Comparison of ENCODE assay signal across 9 mouse cellular contexts in genomic region chr14:34188629-34189028, GRCm38 (mm10). TPM values are rescaled to one million over a fixed set of nuclear protein-coding genes. Genes with fewer than 3 reads are reported as not detected.
A peak's percentile ranks its signal among the peaks of the same experiment; 100 is the strongest.
DNase-seq lines count a peak whose midpoint lies in the region; ATAC-seq lines count a peak whose summit lies in the region.
"Had no signal": no experiment of that assay in that cellular context is flagged by ENCODE, and none has a peak within 500 bp of the region (broad histone marks: within the 10 kb centered on the region; RNA-seq: fewer than 3 reads in every experiment).

No protein-coding gene starts in this region.

- H3K27ac ChIP-seq in forebrain, embryonic 11.5 days (ENCODE audit: low read depth, low read length), result no peak overlapping the region
- H3K27ac ChIP-seq in forebrain, embryonic 13.5 days, result no peak overlapping the region

- DNase-seq in forebrain, embryonic 11.5 days (ENCODE audit: low spot score), result peak; percentile 56
- DNase-seq in right cerebral cortex, adult 2 months (ENCODE audit: low spot score in 2 of 2), result peak; percentile 26 to 31
- no peak for DNase-seq in right cerebral cortex, postnatal 25 days
- peak; percentile 67 to 68 for DNase-seq in cerebellum, postnatal 10 days
- peak; percentile 41 to 78 for DNase-seq in kidney, adult 8-10 months
- DNase-seq in lung, postnatal 36 days, result peak; percentile 82
- peak; percentile 78 for DNase-seq in thymus, postnatal 4 days

- H3K9me3 ChIP-seq in forebrain, embryonic 11.5 days (ENCODE audit: control insufficient read depth, low read length), result no peaks in the 10 kb centered on the region
- no peaks in the 10 kb centered on the region for H3K9me3 ChIP-seq in forebrain, embryonic 13.5 days (replicated peaks)

- H3K36me3 ChIP-seq in forebrain, embryonic 11.5 days (ENCODE audit: control insufficient read depth, insufficient read depth, low read length), result no peaks in the 10 kb centered on the region
- no peaks in the 10 kb centered on the region for H3K36me3 ChIP-seq in forebrain, embryonic 13.5 days (ENCODE audit: poor library complexity, severe bottlenecking)

- no peak for ATAC-seq in forebrain, embryonic 11.5 days (replicated peaks; ENCODE audit: low FRiP score)
- ATAC-seq in forebrain, embryonic 13.5 days, result no peak
- ATAC-seq: Patski had no signal

- H3K27me3 ChIP-seq in forebrain, embryonic 11.5 days (ENCODE audit: control insufficient read depth, insufficient read depth, low read length), result no peaks in the 10 kb centered on the region
- no peaks in the 10 kb centered on the region for H3K27me3 ChIP-seq in forebrain, embryonic 13.5 days
- H3K27me3 ChIP-seq: Patski had no signal

- 69% methylated on average over 5 of the region's 5 CpGs for WGBS in forebrain, embryonic 11.5 days
- WGBS in forebrain, embryonic 13.5 days, result 65% methylated on average over 5 of the region's 5 CpGs

- no peak overlapping the region for H3K9ac ChIP-seq in forebrain, embryonic 11.5 days (ENCODE audit: low read length)
- no peak overlapping the region for H3K9ac ChIP-seq in forebrain, embryonic 13.5 days

- H3K4me1 ChIP-seq in forebrain, embryonic 11.5 days (replicated peaks; ENCODE audit: control insufficient read depth, insufficient read depth, low read length), result no peaks in the 10 kb centered on the region
- no peaks in the 10 kb centered on the region for H3K4me1 ChIP-seq in forebrain, embryonic 13.5 days

- H3K4me2 ChIP-seq in forebrain, embryonic 11.5 days (ENCODE audit: low read depth, low read length, severe bottlenecking), result no peak overlapping the region
- no peak overlapping the region for H3K4me2 ChIP-seq in forebrain, embryonic 13.5 days

- H3K4me3 ChIP-seq in forebrain, embryonic 11.5 days (ENCODE audit: low read depth, low read length), result no peak overlapping the region
- no peak overlapping the region for H3K4me3 ChIP-seq in forebrain, embryonic 13.5 days

RNA-seq across cellular contexts. Expression of gene Gprin2, which starts 12.8 kb away (rescaled TPM):
- polyA plus RNA-seq in forebrain, embryonic 11.5 days (2014; fragmentation: Nextera tagmentation; extraction: Ambion mirVana), result 0.41 and 0.44 TPM in 2 replicates
- 2.0 and 2.3 TPM in 2 replicates for polyA plus RNA-seq in forebrain, embryonic 13.5 days (2015; fragmentation: Nextera tagmentation; extraction: Ambion mirVana)

RNA-seq across cellular contexts. Expression of gene Syt15, which starts 30.8 kb away (rescaled TPM):
- polyA plus RNA-seq in forebrain, embryonic 11.5 days (2014; fragmentation: Nextera tagmentation; extraction: Ambion mirVana), result 0.15 and 0.35 TPM in 2 replicates
- 0.21 and 0.26 TPM in 2 replicates for polyA plus RNA-seq in forebrain, embryonic 13.5 days (2015; fragmentation: Nextera tagmentation; extraction: Ambion mirVana)

RNA-seq across cellular contexts. Expression of gene Npy4r, which starts 36.3 kb away (rescaled TPM):
- not detected in 2 replicates for polyA plus RNA-seq in forebrain, embryonic 11.5 days (2014; fragmentation: Nextera tagmentation; extraction: Ambion mirVana)
- polyA plus RNA-seq in forebrain, embryonic 13.5 days (2015; fragmentation: Nextera tagmentation; extraction: Ambion mirVana), result 0.04 and 0.05 TPM in 2 replicates
